Comparison of ENCODE assay signal across 9 mouse cellular contexts in the genomic region with DNA sequence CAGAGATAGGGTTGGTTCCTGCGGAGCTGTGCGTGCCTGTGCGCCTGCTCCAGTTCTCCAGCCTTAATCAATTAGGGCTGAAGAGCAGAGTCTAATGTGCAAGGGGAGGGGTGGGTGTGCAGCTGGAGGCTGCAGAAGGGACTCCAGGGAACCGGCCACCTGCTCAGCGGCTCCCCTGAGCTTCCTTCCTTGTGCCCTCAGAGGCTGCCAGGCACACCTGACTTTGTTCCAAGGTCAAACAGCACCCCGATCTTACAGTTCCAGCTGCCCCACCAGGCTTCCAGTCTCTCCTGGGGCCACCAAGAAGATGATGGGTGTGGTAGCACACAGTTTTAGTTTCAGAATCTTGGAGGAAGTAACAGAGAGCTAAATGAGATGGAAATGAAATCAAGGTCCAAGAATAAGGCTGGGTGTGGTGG. TPM values are rescaled to one million over a fixed set of nuclear protein-coding genes. Genes with fewer than 3 reads are reported as not detected.
DNase-seq lines count a peak whose midpoint lies in the region; ATAC-seq lines count a peak whose summit lies in the region.
"Had no signal": no experiment of that assay in that cellular context is flagged by ENCODE, and none has a peak within 500 bp of the region (broad histone marks: within the 10 kb centered on the region; RNA-seq: fewer than 3 reads in every experiment).

No protein-coding gene starts in this region.

- H3K36me3 ChIP-seq in liver, embryonic 11.5 days (ENCODE audit: control insufficient read depth, insufficient read depth, low read length): no peaks in the 10 kb centered on the region
- H3K36me3 ChIP-seq in embryonic facial prominence, embryonic 13.5 days: no peaks in the 10 kb centered on the region
- H3K36me3 ChIP-seq in intestine, embryonic 16.5 days (ENCODE audit: control insufficient read depth, insufficient read depth, low read length): no peaks in the 10 kb centered on the region
- H3K36me3 ChIP-seq in neural tube, embryonic 14.5 days (ENCODE audit: control insufficient read depth, insufficient read depth, low read length): no peaks in the 10 kb centered on the region

- WGBS in liver, embryonic 11.5 days: 11% methylated on average over 6 of the region's 6 CpGs
- 2% methylated on average over 6 of the region's 6 CpGs for WGBS in embryonic facial prominence, embryonic 13.5 days
- WGBS in intestine, embryonic 16.5 days: 2% methylated on average over 6 of the region's 6 CpGs
- WGBS in neural tube, embryonic 14.5 days: 6% methylated on average over 6 of the region's 6 CpGs

- H3K9ac ChIP-seq in liver, embryonic 11.5 days (ENCODE audit: low read depth, low read length): no peak overlapping the region
- peak overlapping the region; percentile 41 for H3K9ac ChIP-seq in embryonic facial prominence, embryonic 13.5 days
- H3K9ac ChIP-seq in intestine, embryonic 16.5 days (ENCODE audit: low read depth, low read length): peak overlapping the region; percentile 65
- H3K9ac ChIP-seq in neural tube, embryonic 14.5 days (replicated peaks; ENCODE audit: low read depth, low read length): no peak overlapping the region

- intact Hi-C loops in left cerebral cortex, postnatal 36 days (cut with DNase I): no loop called here

- peaks cover 14% of the 10 kb centered on the region for H3K4me1 ChIP-seq in liver, embryonic 11.5 days (replicated peaks; ENCODE audit: control insufficient read depth, insufficient read depth, low read length)
- H3K4me1 ChIP-seq in embryonic facial prominence, embryonic 13.5 days: peaks cover 37% of the 10 kb centered on the region
- peaks cover 34% of the 10 kb centered on the region for H3K4me1 ChIP-seq in intestine, embryonic 16.5 days (ENCODE audit: control insufficient read depth, insufficient read depth, low read length)
- H3K4me1 ChIP-seq in neural tube, embryonic 14.5 days (ENCODE audit: control insufficient read depth, insufficient read depth, low read length): peaks cover 5% of the 10 kb centered on the region; the same call in 1 of the 2 replicates

- peak overlapping the region; percentile 72 for H3K27ac ChIP-seq in liver, embryonic 11.5 days (ENCODE audit: low read depth, low read length)
- peak overlapping the region; percentile 82 for H3K27ac ChIP-seq in embryonic facial prominence, embryonic 13.5 days
- peak overlapping the region; percentile 96 for H3K27ac ChIP-seq in intestine, embryonic 16.5 days (ENCODE audit: low read length)
- H3K27ac ChIP-seq in neural tube, embryonic 14.5 days (ENCODE audit: low read depth, low read length): peak overlapping the region; percentile 70

- H3K9me3 ChIP-seq in liver, embryonic 11.5 days (ENCODE audit: control insufficient read depth, low read length): no peaks in the 10 kb centered on the region
- H3K9me3 ChIP-seq in embryonic facial prominence, embryonic 13.5 days: no peaks in the 10 kb centered on the region
- H3K9me3 ChIP-seq in intestine, embryonic 16.5 days (ENCODE audit: control insufficient read depth, low read length): no peaks in the 10 kb centered on the region
- H3K9me3 ChIP-seq in neural tube, embryonic 14.5 days (ENCODE audit: control insufficient read depth, low read length): no peaks in the 10 kb centered on the region

- DNase-seq in liver, embryonic 11.5 days (ENCODE audit: low spot score): no peak
- DNase-seq in liver: no peak
- DNase-seq in left cerebral cortex, postnatal 36 days (ENCODE audit: low spot score in 2 of 2): no peak
- no peak for DNase-seq in cerebellum, adult 9-11 months
- DNase-seq in left cerebral cortex, adult 18-20 months (ENCODE audit: low spot score in 2 of 2): no peak

- no peak overlapping the region for H3K4me3 ChIP-seq in liver, embryonic 11.5 days (ENCODE audit: low read depth, low read length)
- peak overlapping the region; percentile 24 for H3K4me3 ChIP-seq in embryonic facial prominence, embryonic 13.5 days
- peak overlapping the region; percentile 32 for H3K4me3 ChIP-seq in intestine, embryonic 16.5 days (ENCODE audit: low read length)
- no peak overlapping the region for H3K4me3 ChIP-seq in neural tube, embryonic 14.5 days (ENCODE audit: low read depth, low read length)

- ATAC-seq in liver, embryonic 11.5 days (replicated peaks; ENCODE audit: low FRiP score): no peak
- ATAC-seq in embryonic facial prominence, embryonic 13.5 days (ENCODE audit: insufficient number of reproducible peaks, insufficient read depth, low FRiP score, low TSS enrichment, low read depth): no peak
- peak; percentile 95 for ATAC-seq in intestine, embryonic 16.5 days
- peak; percentile 76; the same call in 1 of the 2 replicates for ATAC-seq in neural tube, embryonic 14.5 days (ENCODE audit: low read depth)

- H3K27me3 ChIP-seq in liver, embryonic 11.5 days (replicated peaks; ENCODE audit: control insufficient read depth, insufficient read depth, low read length): peaks cover 12% of the 10 kb centered on the region
- H3K27me3 ChIP-seq in embryonic facial prominence, embryonic 13.5 days: no peaks in the 10 kb centered on the region
- H3K27me3 ChIP-seq in intestine, embryonic 16.5 days (replicated peaks; ENCODE audit: control insufficient read depth, insufficient read depth, low read length): no peaks in the 10 kb centered on the region
- H3K27me3 ChIP-seq in neural tube, embryonic 14.5 days (ENCODE audit: control insufficient read depth, insufficient read depth, low read length): no peaks in the 10 kb centered on the region

- H3K4me2 ChIP-seq in liver, embryonic 11.5 days: peak overlapping the region; percentile 47
- H3K4me2 ChIP-seq in embryonic facial prominence, embryonic 13.5 days: peak overlapping the region; percentile 56
- H3K4me2 ChIP-seq in intestine, embryonic 16.5 days (ENCODE audit: low read depth, low read length): peak overlapping the region; percentile 55
- H3K4me2 ChIP-seq in neural tube, embryonic 14.5 days (ENCODE audit: low read depth, low read length): peak overlapping the region; percentile 35; the same call in 1 of the 2 replicates

RNA-seq across cellular contexts. Expression of gene Tent5b, which starts 39.5 kb away (rescaled TPM):
- 0.38 TPM in 1 of 2 replicates, not detected in the other for polyA plus RNA-seq in liver, embryonic 11.5 days (2014; fragmentation: Nextera tagmentation; extraction: Ambion mirVana)
- polyA plus RNA-seq in embryonic facial prominence, embryonic 13.5 days (2015; fragmentation: Nextera tagmentation; extraction: Ambion mirVana): 1.4 and 1.5 TPM in 2 replicates
- 0.66 and 0.73 TPM in 2 replicates for polyA plus RNA-seq in intestine, embryonic 16.5 days (2015; fragmentation: Nextera tagmentation; extraction: Ambion mirVana)
- 0.18 TPM in 1 of 2 replicates, not detected in the other for polyA plus RNA-seq in neural tube, embryonic 14.5 days (2014; fragmentation: Nextera tagmentation; extraction: Ambion mirVana)
- not detected for total RNA-seq in left cerebral cortex, postnatal 36 days (2021)
- total RNA-seq in left cerebral cortex, adult 18-20 months (2021): under 1 TPM in 1 of 2 experiments, not detected in 1; 0.14 TPM

RNA-seq across cellular contexts. Expression of gene Trnp1, which starts 58.0 kb away (rescaled TPM):
- polyA plus RNA-seq in liver, embryonic 11.5 days (2014; fragmentation: Nextera tagmentation; extraction: Ambion mirVana): 0.21 TPM in 1 of 2 replicates, not detected in the other
- 3.7 and 4.0 TPM in 2 replicates for polyA plus RNA-seq in embryonic facial prominence, embryonic 13.5 days (2015; fragmentation: Nextera tagmentation; extraction: Ambion mirVana)
- polyA plus RNA-seq in intestine, embryonic 16.5 days (2015; fragmentation: Nextera tagmentation; extraction: Ambion mirVana): 0.70 and 0.81 TPM in 2 replicates
- 9.5 and 11.2 TPM in 2 replicates for polyA plus RNA-seq in neural tube, embryonic 14.5 days (2014; fragmentation: Nextera tagmentation; extraction: Ambion mirVana)
- 100 to 1,000 TPM; 168 to 210 TPM for total RNA-seq in left cerebral cortex, postnatal 36 days (2021)
- total RNA-seq in left cerebral cortex, adult 18-20 months (2021): 100 to 1,000 TPM; 164 to 182 TPM
- total RNA-seq: liver, adult 2 months had no signal

Comparison
In these comparisons a context has a peak if more than half of its experiments do, and no peak if none do; other contexts are left out.
1. ATAC-seq: peak in intestine, embryonic 16.5 days (single experiment) and neural tube, embryonic 14.5 days (single experiment); none in liver, embryonic 11.5 days (single experiment) and embryonic facial prominence, embryonic 13.5 days (single experiment).
2. H3K4me3 ChIP-seq: peak in embryonic facial prominence, embryonic 13.5 days (single experiment) and intestine, embryonic 16.5 days (single experiment); none in liver, embryonic 11.5 days (single experiment) and neural tube, embryonic 14.5 days (single experiment).
3. H3K9ac ChIP-seq: peak in embryonic facial prominence, embryonic 13.5 days (single experiment) and intestine, embryonic 16.5 days (single experiment); none in liver, embryonic 11.5 days (single experiment) and neural tube, embryonic 14.5 days (single experiment).
4. Peak in every context shown above with its lines, with median percentiles within 50 percentile points of each other: H3K27ac ChIP-seq and H3K4me2 ChIP-seq.